Mouse (Mus musculus) lung, postnatal 36 days (tissue): ENCODE results near the gene Comtd1.
A peak's percentile ranks its signal among the peaks of the same experiment; 100 is the strongest.

Experiments
- DNase-seq: peaks from one replicate; pipeline ENCODE4 v3.0.0; 2022; ENCODE audit warnings: mixed read lengths

Gene Comtd1

DNA sequence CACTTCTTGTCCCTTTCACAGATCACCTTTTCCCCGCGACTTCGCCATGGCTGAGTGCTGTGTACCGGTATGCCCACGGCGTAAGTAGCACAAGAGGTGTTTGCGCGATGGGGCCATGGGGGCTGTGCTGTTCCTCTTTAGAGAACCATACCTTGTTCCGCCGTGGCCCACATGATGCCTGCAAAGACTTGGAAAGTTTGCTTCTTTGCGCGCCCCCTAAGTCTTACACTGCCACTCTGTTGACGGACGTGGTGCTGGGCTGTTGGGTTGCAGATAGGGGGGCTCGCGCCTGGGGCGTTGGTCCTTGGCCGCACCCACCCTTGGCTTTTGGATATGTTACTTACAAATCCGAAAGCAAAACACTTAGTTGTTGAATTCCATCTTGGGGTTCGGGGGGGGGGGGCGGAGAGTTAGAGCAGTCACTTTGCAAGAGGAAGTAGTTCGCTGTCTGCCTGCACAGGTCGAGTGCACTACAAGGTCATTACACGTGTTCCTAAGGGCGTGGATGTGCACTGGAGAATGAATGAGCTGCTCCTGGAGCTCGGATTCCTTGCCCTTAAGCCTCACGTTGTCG is 16.9 kb downstream of the Comtd1 start:
- DNase-seq: peak; percentile 71

DNA sequence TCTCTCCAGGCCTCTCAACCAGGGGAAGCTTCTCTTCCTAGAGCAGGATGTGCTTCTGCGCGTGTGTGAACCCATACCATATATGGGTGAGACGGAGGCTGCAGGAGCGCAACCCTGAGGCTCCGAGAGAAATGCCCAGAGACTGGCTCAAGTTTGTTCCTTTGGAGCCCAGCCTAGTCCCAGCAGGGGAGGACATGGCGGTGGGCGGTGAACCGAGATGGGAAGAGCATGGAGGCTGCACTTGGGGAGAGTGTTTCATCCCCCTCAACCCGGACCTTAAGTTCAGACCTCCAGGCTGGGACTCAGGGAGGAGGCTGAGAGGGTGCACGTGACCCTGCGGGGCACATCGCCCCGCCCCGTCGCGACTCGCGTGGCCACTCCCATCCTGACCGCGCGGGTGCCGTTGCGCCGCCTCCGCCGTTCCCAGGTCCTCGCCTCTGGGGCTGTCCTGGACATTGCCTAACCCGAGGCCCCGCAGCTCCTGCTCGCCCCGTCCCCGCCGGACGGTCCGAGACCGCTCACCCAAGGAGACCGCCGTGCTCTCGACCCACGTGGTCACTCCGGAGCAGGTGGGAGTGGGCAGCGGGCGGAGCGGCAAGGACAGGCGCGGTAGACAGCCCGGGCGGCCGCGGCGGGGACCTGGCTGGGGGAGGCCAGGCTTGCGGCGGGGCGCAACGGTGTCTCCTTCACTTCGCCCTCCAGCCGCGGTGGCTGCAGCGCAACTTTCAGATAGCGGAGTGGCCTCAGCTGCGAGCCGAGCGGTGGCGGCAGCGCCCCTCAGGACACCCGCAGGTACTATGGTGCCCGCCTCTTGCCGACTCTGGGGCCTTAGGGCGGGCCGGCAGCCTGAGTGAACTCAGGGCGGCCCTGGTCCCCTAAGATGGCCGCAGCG is 17.7 kb downstream of the Comtd1 start:
- peak; percentile 97 for DNase-seq

DNA sequence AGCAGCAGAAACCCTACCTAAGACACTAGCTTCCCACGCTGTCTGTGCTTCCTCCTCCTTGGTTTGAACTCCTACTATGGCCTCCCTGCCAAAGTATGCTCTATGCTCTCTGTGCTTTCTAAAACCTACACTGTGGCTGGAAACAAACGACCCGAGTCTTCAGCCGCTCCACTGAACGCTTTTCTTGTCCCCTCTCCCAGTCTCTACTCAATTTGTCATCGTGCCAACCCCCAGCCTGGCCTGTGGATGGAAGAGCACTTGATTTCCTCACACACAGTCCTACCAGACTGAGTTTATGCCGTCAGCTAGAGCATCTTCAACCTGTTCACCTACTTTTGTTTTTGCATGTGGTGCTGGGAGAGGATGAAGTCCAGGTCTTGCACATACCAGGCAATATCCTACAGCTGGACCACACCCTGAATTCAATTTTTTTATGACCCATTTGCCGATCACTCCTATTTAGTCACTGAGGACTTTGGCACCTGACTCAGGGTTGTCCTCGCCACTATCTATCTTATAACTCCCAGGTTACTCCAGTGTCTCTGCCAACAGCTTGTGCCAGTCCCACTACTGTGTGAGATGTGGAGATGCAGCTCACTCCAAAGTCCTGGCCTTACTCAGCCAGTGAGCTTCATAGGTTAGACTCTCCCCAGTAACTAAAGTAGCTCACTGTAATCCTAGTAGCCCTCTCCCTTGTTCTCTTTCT is 22.8 kb downstream of the Comtd1 start:
- no peak for DNase-seq

DNA sequence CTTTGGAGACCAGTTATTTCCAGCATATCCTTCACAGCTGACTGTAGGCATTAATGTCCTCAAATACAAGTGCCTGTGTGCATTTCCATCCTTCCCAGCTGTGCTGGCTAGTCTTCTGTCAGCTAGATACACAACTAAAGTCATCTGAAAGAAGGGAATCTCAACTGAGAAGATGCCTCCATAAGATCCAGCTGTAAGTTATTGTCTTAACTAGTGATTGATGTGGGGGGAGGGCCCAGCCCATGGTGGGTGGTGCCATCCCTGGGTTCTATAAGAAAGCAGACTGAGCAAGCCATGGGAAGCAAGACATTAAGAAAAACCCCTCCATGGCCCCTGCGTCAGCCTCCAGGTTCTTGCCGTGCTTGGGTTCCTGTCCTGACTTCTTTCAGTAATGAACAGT is 23.8 kb downstream of the Comtd1 start, which contains the start of gene Vdac2:
Vdac2 (plus strand) TSS at position 301 of the 400 bp plus-strand sequence.
- DNase-seq: no peak

DNA sequence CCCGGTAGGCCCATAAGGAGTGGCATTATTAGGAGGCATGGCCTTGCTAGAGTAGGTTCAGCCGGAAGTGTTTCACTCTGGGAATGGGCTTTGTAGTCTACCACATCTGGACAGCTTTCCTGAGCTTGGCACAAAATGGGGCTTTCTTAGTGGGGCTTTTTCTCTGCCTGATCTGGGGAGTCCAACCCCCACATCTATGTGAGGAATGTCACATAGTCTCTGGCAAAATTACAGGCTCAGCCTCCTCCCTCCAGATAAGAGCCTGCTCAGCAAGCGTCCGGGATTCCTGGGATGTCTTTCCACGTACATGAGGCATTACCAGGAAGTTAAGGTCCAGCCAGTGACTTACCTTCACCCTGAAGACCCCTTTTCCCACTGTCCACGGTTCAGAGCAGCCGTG is 24.9 kb downstream of the Comtd1 start:
- DNase-seq: peak; percentile 44

DNA sequence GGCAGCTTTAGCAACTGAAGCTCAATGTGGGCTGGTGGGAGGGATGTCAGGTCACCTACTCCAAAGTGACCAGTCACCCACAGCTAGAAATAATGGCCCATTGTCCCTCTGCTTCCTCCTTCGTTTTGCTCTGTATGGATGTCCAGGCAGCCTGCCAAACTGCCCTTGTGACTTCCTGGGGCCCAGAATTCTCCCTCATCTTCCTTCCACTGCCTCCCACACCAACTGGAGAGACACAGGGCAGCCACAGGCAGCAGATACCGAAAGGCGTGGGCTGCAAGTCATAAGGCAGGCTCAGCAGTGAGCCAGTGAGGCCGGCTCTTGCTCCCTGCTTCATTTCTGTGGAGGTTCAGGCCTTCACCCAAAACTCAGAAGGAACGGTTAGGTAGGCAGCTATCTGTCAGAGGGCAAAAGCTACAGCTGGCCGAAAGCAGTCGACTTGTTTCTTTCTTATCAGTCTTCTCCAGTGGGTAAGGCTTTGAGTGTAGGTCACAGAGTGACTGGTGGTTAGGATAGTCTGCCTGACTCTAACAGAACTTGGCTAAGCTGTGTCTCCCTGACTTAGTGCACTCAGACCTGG is 25.9 kb downstream of the Comtd1 start:
- peak; percentile 95 for DNase-seq

DNA sequence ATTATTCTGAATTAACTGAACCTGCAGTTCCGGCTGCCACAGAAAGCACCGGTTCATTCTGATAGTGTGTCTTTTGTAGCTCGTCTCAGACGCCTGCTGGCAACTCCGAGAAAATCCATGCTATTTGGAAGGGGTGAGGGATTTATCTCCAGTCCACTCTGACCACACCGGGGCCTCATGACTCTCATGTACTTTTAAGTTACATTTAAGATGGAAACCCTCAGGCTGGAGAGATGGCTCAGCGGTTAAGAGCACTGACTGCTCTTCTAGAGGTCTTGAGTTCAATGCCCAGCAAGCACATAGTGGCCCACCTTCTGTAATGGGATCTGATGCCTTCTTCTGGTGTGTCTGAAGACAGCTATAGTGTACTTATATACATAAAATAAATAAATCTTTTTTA is 26.5 kb downstream of the Comtd1 start:
- DNase-seq: no peak

DNA sequence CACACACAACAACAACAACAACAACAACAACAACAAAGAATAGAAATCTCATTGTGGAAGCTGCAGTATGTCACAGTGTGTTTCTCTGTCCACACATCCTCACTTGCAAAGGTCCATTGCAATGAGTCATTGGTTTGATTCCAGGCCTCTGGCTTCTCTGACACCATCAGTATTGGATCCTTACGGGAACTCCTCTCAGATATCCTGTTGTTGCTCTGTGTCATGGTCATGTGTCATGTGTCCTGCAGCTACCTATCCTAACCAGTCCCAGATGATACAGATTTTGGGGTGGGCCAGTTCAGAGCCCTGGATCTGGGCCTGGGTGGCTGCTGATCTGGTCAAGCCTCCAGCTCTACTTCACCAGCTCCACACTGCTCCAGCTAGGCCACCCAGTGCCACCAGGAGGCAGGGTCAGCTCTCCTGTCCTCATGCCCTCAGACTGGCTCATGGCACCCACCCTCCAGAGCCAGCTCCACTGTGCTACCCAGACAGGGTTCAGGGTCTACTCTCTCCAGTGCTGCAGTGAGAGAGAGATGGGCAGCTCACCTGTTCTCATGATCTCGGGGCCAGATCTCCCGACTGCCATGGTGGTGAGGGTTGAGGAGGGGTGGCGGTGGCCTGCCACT is 27.8 kb downstream of the Comtd1 start:
- no peak for DNase-seq

DNA sequence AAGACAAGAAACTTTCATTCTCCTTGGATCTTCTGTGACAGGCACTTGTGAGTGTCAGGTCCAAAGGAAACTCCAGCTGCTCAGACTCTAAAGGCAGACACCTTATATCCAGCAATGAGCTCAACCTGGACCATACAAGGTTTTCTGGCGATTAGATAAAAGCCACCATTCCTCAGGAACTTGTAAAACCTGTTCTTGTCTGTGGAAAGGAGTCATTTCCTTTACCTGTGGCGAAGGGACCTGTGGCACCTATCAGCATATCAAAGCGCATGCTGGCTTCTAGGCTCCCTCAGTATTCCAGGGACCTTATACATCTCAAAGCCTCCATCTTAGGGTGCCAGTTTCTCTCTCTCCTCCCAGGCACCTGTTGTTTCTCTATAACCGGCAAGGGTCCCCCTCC is 31.3 kb downstream of the Comtd1 start:
- no peak for DNase-seq

DNA sequence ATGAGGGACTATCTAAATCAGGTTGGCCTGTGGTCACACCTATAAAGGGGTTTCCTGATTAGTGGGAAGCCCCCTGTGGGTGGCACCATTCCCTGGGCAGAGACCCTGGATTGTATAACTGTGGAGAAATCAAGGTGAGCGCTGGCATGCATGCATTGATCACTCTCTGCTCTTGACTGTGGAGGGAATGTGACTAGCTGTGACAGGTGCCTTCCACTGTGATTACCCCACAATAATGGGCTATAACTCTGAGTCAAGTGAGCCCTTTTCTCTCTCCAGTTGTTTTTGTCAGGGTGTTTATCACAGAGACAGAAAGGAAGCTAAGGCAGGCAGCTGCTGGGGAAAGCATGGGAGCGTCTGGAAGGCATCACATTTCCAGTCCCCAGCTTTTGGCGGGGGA is 32.5 kb downstream of the Comtd1 start:
- no peak for DNase-seq

DNA sequence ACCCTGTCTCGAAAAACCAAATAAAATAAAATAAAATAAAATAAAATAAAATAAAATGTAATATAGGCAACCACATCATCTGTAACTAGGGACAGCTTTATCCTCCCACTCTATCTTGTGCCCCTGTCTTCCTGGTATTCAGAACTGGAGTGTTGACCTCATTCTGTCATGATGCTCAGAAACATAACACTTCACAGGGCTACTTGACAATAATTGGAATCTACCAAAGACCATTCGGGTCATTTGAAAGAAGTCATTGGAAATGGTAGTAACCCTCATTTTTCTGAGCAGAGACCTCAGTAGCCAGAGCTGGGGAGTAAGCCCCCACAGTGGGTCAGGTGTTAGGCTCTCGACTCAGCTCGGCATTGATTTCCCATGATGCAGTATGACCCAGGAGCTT is 34.2 kb downstream of the Comtd1 start:
- DNase-seq: no peak

DNA sequence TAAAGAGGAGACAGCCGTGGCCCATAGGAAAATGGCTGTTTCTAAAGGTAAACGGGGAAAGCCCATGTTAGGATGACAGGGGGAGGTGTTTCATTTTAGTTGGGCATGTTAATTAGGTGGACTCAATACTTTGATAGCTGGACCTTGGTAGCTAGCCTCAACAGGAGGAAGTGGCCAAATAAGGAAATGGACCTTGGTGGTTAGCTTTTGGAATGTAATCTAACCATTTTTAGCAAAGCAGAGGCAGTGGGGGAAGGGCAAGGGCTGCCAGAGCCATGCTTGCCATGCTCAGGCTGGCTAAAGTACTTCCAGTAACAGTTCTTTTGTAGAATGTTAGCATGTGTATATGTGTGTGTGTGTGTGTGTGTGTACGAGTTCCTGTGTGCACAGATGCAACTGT is 34.9 kb downstream of the Comtd1 start:
- peak; percentile 66 for DNase-seq

DNA sequence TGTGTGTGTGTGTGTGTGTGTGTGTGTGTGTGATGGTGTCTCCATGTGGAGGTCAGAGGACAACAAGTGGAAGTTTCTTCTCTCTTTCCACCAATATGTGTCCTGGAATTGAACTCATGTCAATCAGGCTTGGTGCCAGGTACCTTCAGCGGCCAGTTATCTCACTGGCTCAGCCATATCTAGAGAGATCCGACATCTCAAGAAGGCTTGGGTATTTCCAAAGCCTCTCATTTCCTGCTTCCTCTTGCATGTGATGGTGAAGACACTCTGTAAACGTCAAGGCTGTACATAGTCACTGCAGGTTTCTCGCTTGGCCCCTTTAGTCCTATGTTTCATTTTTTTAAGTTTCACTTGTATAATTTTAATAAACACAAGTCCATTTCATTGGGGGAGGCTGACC is 35.6 kb downstream of the Comtd1 start:
- peak; percentile 27 for DNase-seq

DNA sequence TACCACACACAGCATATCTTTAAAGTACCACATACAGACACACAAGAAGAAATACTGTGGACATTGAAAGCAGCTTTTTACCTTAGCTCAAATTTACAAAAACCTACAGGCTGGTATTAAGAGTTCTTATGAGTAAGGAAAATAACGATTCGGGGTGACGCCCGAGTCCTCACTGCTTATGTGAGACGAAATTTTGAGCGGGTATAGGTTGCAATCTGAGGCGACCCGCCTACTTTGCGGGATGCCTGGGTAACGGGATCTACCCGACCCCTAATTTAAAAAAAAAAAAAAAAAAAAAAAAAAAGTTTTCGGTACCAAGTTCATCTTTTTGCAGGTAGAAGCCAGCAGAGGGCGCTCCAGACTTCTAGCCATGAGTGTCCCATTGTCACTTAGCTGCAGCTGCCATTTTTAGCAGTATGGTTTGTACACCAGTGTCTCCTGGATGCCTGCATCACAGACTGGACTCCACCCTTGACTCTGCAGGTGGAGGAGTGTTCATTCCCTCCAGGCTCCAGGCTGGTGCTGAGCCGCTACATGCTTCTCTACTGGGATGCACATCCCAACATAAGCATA is 36.1 kb downstream of the Comtd1 start:
- DNase-seq: peak; percentile 93

DNA sequence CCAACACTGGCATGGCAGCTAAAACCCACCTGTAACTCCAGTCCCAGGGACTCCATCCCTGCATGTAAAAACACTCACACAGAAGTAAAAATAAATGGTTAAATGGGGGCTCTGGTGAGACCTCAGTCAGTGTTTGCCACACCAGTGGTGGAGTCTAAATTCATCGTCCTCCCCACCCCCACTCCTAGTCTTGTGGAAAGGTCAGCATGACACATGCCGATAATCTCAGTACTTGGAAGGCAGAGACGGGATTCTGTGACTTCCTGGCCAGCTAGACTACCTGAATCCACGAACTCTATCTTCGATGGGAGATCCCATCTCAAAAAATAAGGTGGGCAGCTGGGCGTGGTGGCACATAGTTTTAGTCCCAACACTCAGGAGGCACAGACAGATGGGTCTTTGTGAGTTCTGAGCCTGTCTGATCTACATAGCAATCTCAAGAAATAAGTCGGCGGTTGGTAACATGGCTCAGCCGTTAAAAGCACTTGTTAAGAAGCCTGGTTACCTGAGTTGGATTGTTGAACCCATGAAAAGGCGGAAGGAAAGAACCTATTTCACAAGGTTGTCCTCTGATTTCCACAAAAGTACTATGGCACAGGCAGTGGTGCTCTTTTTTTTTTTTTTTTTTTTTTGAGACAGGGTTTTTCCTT is 36.9 kb downstream of the Comtd1 start:
- no peak for DNase-seq

DNA sequence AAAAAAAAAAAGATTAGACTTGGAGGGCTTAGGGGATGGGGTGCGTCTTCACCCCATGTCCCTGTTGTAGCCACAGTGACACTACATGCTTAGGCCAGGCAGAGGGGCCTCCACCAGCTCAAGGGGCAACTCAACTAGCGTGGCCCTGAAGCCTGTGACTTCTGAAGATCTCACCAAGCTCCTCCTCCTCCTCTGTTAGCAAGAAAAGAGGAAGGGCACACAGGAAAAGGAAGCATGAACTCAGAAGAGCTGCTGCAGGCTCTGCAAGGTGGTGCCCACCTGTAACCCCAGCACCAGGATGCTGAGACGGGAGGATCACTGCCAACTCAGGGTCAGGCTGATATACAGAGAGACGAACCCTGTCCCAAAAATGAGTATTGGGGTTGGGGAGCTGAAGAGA is 37.5 kb downstream of the Comtd1 start:
- no peak for DNase-seq

DNA sequence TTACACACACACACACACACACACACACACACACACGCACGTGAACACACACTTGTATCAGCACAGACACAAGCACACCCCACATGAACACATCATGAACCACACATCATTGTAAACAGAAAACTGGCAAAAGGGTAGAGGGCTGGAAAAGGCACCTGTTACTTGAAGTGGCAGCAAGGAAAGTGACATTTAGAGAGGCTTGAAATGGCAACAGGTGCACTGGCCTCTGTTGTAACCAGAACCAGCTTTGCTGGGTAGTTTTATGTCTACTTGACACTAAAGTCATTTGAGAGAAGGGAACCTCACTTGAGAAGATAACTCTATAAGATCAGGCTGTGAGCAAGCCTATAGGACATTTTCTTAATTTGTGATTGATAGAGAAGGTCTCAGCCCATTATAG is 39.4 kb downstream of the Comtd1 start:
- DNase-seq: no peak

DNA sequence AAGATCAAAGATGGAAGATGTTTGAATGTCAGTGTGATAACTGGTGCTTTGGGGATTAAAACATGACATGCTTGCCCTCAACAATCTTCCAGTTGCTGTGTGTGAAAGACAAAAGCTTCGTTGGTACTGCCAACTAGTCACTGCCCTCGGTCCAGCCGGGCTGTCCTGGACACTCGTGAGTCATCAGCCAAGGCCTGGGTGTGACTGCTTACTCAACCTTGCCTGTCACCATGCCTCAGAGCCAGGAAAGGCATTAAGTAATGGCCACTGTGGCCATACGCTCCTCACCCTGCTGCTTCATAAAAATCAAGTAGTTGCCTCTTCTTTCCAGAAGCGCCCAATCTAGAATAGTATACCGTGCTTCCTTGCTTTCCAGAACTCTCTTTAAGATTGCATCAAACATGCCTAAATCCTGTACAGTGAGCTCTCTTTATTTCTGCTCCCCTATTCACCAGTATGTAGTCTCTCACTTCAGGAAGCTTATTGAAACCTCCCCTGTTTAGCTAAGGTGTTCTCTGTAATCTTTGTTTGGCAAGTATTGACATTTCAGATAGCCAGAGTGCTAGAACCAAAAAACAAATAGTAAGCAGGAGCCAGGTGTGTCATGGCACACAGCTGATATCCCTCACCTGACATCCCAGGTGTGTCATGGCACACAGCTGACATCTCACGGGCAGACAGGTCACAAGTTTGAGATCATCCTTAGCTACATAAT is 40.4 kb downstream of the Comtd1 start:
- DNase-seq: peak; percentile 63

DNA sequence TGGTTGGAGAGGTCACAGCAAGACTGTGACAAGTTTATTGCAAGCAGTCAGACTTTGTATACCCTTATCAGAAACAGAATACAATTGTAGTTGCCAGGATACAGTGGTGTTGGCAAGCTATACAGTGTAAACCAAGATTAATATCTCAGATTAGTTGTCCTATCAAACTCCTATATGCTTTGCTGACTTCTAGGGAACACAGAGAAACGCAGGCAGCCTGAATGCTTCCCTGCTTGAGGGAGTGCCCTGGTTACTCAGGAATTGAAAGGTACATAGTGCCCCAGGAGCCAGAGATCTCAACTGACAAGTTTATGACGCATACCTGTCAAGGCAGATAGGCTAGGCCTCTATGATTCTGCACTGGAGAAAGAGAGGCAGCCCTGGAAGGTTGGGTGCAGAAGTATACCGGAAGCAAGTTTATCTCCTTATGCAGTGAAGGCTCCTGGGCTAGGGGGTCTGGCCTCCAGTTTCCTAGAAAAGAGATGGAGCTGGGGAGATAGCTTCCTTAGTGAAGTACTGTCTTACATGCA is 42.1 kb downstream of the Comtd1 start:
- DNase-seq: peak; percentile 44

DNA sequence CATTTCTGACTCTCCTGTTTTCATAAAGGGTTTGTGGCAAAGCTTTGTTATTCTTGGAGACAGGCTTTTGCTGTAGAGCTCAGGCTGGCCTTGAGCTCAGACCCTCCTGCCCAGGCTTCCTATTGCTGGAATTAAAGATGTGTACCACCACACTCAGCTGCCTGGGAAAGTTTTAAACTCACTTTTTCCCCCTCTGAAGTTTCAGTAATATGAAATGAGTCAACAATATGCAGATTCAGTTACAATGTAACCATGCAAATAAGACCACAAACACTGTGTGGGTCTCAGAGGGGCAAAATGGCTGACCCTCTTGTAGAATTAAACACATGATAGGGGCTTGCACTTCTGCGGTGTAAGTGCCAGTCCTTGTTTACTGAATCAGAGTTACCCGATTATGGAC is 42.6 kb downstream of the Comtd1 start:
- no peak for DNase-seq

DNA sequence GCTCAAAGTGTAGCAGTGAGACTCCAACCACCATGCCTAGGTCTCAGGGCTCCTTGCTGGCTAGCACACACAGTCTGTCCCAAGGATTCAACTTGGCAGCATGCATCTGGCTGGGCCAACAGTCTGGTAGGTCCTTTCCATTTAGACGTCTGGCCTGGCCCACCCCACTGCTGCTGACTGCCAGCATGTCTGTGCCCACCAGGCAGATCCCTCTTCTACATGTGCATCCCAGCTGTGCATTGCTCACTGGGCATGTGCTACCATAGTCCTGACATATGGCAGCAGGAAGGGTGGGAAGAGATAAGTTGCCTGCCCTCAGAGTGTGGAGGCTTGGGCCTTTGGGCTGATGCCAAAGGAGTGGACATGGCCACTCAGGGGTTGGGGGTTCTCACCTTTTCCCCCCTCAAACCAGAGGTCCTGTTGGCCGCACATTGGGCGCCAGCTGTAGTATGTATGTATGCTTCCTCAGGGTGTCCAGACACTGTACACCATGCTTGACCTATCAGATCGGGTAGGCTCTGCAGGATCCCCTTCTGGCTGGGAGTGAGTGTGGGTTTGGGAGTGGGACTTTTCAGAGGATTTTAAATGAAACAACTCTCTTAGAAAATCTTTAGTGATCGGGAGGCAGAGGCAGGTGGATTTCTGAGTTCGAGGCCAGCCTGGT is 46.1 kb downstream of the Comtd1 start:
- DNase-seq: no peak
